Mouse (Mus musculus): Measurements from ENCODE around the gene Hspg2.

DNA sequence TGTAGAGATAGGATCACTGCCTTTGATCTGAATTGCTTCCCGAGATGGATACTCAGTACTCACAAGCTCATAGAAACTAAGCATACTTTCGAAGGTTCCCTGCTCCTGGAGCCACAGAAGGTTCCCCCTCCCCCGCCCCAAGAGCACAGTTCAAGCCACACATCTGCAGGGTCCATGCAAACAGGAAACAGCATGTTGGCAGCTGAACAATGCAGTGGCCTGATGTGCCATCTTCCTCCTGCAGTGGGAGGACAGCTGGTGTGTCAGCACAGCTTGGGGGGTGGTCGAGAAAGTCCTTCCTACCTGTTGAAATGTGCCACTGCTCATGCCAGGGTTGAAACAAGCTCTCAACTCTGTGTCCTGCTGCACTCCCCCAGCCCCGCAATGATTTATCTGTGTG, 9.7 kb upstream of the Hspg2 start:
- TF ChIP-seq USF1 (IDR thresholded peaks at IDR 0.05; ENCODE audit: low read depth) (no peak), CTCF (IDR thresholded peaks at IDR 0.05; ENCODE audit: control insufficient read depth, insufficient read depth, insufficient read length) (no peak), MAX (IDR thresholded peaks at IDR 0.05) (no peak), CEBPB (IDR thresholded peaks at IDR 0.05; ENCODE audit: low read depth) (no peak), MYOG (IDR thresholded peaks at IDR 0.05; ENCODE audit: control insufficient read depth, extremely low read depth, insufficient read length) (no peak), MYOD1 (IDR thresholded peaks at IDR 0.05; ENCODE audit: control insufficient read depth, insufficient read length, low read depth) (no peak)
